Mouse (Mus musculus) lung, postnatal 25 days (tissue): ENCODE measurements around the gene Gnat1.

Source experiments
- DNase-seq: peaks from one replicate; pipeline ENCODE4 v3.0.0; 2022; ENCODE audit warnings: low spot score

The Gnat1 gene

GRCm38 (mm10) chr9:107645153-107645510, 34.4 kb downstream of the Gnat1 start:
- DNase-seq: no peak

GRCm38 (mm10) chr9:107644495-107645152, 34.9 kb downstream of the Gnat1 start:
- DNase-seq: peak; percentile 91

GRCm38 (mm10) chr9:107643544-107644214, 35.8 kb downstream of the Gnat1 start:
- DNase-seq: no peak

GRCm38 (mm10) chr9:107641666-107642065, 37.8 kb downstream of the Gnat1 start:
- no peak for DNase-seq

- no peak for DNase-seq
Observed at GRCm38 (mm10) chr9:107640257-107640772, 39.2 kb downstream of the Gnat1 start.

GRCm38 (mm10) chr9:107637070-107637469, 42.4 kb downstream of the Gnat1 start:
- DNase-seq: no peak

- peak; percentile 99 for DNase-seq
Observed at GRCm38 (mm10) chr9:107635279-107636028, 44.1 kb downstream of the Gnat1 start, which contains the start of gene Gnai2. Gene Gnai2 (minus strand): TSS chr9:107635367.

- DNase-seq: no peak
Observed at GRCm38 (mm10) chr9:107634406-107635278, 44.9 kb downstream of the Gnat1 start.

GRCm38 (mm10) chr9:107633661-107634405, 45.7 kb downstream of the Gnat1 start:
- no peak for DNase-seq

GRCm38 (mm10) chr9:107633091-107633660, 46.3 kb downstream of the Gnat1 start:
- peak; percentile 90 for DNase-seq

- peak; percentile 78 for DNase-seq
Observed at GRCm38 (mm10) chr9:107632478-107632877, 47.0 kb downstream of the Gnat1 start.

- DNase-seq: no peak
Observed at GRCm38 (mm10) chr9:107631861-107632260, 47.7 kb downstream of the Gnat1 start.

GRCm38 (mm10) chr9:107631311-107631826, 48.1 kb downstream of the Gnat1 start:
- no peak for DNase-seq

GRCm38 (mm10) chr9:107630576-107630975, 48.9 kb downstream of the Gnat1 start:
- no peak for DNase-seq

- DNase-seq: no peak
Observed at GRCm38 (mm10) chr9:107629901-107630425, 49.5 kb downstream of the Gnat1 start.

- no peak for DNase-seq
Observed at GRCm38 (mm10) chr9:107629411-107629730, 50.1 kb downstream of the Gnat1 start.

GRCm38 (mm10) chr9:107628721-107629410, 50.6 kb downstream of the Gnat1 start:
- no peak for DNase-seq

- no peak for DNase-seq
Observed at GRCm38 (mm10) chr9:107627387-107628255, 51.9 kb downstream of the Gnat1 start.

GRCm38 (mm10) chr9:107626844-107627277, 52.7 kb downstream of the Gnat1 start:
- DNase-seq: peak; percentile 88
